Mouse (Mus musculus): Measurements from ENCODE around the gene Xlr5c. TPM values are rescaled to one million over a fixed set of nuclear protein-coding genes. Genes with fewer than 3 reads are reported as not detected.
"Not testable (repeated sequence)": the region's sequence is repeated elsewhere in the genome, so short reads cannot be mapped to it uniquely, and the experiment has no call there.

The Xlr5c gene
- total RNA-seq (2021): not detected
- long read RNA-seq, experiment 1: 0 reads
- long read RNA-seq, experiment 2: 0 reads

DNA sequence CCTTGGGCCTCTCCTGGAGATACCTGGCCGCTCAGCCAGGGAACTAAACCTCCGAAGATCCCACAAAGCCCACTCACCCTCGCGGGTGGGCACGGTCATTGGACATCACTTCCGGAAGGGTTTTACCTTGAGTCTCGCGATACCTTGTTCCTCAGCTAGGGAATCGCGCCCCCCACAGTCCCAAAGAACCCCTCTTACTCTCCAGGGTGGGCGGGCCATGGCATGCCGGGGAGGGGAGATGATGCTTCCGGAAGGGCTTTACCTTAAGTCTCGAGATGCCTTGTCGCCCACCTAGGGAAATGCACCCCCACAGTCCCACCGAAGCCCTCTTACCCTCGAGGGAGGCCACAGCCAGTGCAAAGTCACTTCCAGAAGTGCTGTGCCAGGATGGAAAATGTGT lies at the start of gene Xlr5c, which contains the start of gene Xlr5a:
Xlr5c (minus strand) TSS at position 101 of the 400 bp plus-strand sequence.
Xlr5a (minus strand) TSS at position 101 of the 400 bp plus-strand sequence.
- not testable (repeated sequence) for DNase-seq

DNA sequence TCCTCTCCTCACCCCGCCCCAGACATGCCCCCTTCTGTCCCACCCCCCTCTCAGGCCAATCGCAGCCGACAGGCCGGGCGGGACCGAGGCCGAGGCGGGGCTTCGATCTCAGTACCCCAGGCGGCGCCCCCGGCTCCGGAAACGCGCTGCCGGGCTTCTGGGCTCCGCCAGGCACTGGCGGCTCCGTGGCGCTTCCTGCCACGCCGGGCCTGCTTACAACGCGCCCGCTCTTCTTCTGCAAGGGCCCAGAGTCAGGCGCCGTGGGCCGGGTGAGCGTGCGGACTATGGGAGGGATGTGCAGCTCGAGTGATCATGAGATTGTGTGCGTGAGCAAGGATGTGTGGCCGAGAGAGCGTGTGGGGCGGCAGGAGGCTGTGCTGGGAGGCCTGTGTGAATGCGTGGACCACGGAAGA lies 49.7 kb upstream of the Xlr5c start, which contains the start of gene Zfp275:
Zfp275 (plus strand) TSS at position 139 of the 413 bp plus-strand sequence.
- peak; percentile 75 to 89 for DNase-seq

DNA sequence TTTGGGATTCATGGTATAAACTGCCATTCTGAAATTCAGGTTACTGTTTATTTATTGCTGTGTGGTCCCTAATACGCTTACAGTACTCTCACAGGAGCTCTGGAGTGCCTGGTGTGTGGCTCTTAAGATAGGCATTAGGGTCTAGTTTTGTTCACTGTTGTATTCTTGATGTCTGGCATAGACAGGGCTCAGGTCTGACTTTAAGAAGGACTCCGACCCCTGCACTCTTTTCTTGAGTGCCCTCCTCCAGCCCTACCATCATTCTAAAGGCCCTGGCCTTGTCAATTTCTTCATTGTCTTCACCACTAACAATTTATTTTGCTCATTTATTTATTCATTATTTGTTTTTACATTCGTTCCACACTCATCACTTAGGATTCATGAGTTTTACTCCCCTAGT lies 49.3 kb upstream of the Xlr5c start:
- no peak for DNase-seq

DNA sequence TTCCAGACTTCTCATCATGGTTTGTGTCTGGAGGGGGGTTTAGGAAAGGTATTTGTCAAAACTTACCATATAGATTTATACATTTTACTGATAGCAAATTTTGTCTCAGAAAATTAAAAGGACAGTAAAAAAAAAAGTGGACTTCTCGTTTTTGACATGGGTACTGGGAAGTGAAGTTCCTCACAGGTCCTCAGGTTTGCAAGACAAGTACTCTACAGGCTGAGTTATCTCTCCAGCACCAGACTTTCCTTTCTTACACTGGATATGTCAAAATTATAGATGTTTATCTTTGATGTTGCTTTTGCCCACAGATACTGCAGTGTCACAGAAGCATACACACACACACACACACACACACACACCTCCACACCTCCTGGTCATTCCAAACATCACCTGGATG lies 48.7 kb upstream of the Xlr5c start:
- no peak for DNase-seq

DNA sequence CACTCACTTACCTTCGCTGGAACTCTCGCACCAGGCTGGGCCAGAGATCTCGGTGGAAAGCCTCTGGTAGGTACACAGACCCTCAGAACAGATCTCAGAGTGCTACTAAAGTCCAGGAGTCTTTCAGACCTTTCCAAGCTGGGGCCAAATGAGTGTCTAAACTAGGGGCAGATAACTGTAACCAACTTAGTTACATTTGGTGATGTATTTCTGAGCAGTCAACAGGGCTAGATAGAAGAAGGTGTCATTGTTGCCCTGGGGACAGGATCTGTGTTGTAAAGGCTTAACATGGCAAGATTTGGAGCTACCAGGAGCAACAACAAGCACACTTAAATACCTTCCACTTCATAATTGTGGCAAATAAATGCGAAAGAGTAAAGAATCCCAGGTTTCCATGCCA lies 44.0 kb upstream of the Xlr5c start, which contains the start of gene Gm45015:
Gm45015 (minus strand) TSS at position 101 of the 400 bp plus-strand sequence.
- DNase-seq: no peak

DNA sequence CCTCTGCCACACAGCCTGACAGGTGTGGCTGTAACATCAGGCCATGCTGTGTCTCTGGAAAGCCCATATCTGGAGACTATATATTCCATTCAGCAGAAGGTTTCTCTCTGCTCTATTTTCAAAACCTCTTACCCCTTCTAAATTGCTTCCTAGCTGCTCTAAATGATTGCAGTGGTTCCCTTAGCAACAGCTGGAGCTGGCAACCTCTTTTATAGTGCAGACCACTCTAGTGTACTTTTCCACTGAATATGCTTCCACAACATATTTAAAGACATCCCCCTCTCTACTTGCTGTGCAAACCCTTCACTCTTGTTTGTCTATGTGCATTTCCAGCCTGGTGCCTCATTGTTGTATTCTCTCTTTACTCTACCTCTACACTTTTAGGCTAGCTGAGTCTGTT lies 40.8 kb upstream of the Xlr5c start:
- no peak for DNase-seq

DNA sequence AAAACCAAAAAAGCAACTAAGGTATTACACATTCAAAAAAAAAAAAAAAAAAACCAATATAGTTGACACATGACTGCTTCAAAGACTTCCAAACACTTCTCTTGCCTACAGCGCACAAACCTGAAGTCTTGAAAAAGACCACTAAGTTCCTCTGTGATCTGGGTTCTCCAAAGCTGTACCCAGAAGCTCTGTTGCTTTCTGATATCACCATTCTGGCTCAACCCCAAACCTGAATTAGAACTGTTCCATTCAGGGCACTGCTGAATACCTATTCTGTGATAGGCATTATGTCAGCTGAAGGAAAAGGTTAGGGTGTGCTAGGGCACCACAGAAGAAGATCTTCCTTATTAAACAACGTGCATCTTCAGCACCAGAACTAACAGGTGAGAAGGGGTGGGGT lies 34.4 kb upstream of the Xlr5c start:
- no peak for DNase-seq

DNA sequence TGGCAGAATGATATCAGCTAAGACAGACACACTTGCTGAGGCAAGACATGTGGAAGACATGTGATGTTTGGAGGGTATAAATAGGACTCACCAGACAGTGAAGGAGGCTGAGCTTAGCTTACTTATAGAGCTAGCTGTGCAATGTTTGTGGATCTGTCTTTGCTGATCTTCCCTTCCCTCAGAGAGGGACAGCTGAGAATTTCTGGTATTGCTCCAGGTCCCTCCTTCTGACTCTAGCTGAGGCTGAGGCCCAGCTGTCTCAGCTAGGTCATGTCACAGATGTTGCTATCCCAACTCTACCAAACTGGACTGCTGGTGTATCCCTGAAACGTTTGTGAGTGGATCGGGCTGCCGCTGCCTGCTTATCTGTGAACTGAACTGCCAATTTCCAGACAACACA lies 28.3 kb upstream of the Xlr5c start:
- DNase-seq: no peak

DNA sequence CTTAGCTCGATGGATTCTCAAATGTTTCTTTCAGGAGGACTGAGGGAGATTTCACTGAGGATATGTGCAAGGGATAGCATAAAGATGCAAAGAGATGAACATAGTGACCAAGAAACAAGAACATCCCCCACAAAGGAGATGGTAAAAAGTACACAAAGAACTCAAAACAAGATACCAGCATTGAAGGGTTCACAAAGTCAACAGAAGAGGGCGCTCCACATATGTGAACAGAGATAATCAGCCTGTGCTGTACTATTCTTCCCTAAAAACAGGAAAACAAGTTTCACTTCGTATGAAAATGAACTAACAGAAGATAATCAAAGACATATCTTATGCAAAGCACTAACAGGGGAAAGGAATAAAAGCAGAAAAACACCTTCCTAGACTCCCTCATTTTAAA lies 19.7 kb upstream of the Xlr5c start:
- peak; percentile 12 to 56 for DNase-seq

DNA sequence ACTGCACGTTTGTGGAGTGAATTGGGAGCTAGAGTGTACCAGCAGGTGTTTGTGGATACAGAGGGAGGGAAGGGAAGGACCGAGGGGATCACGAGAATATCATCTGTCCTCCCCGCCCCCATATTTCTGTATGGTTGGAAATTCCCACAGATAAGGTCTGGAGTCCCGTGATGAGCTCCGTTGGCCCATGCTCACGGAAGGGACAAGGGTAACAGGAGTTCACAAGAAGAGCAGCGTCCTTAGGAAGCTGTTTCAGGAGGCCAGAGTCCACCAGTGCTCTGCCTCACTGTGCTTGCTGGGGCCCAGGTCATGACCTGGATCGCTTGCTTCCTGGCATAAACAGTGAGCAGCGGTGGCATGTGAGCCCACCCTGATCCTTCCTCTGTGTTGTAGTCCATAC lies 3.0 kb upstream of the Xlr5c start:
- DNase-seq: not testable (repeated sequence)

DNA sequence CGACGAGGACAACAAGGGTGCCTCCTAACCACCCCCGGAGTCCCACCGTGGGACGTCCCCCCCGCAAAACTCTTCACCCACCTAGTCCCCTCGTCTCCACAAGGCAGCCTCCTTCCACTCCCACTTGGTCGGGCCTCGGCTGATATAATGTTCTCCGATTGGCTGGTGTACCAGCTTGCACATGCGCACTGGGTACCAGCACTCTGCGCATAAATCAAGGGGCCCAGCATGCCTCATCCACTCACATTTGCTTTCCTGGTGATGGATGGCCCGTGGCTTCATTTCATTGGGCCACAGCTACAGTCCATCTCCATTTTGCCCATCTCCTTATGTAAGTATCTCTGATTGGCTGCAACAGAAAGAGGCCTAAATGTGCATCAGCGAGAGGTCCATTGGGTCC lies 27.5 kb downstream of the Xlr5c start, which contains the start of gene Xlr3c:
Xlr3c (minus strand) TSS at position 121 of the 400 bp plus-strand sequence.
- DNase-seq: not testable (repeated sequence)

DNA sequence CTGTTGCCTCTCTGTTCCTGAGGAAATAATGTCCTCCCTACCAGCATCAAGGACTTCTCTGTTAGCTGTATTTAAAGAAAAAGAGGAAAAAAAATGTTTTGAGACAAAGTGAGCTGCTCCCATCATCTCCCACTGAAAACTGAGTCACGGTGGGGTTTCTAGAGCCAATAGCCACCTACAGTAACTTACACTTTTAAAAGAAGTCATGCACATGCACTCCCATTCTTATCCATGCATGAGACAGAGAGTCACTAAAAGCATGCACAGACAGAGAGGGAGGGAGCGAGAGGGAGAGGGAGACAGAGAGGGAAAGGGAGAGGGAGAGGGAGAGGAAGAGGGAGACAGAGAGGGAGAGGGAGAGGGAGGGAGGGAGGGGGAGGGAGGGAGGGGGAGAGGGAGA lies 30.3 kb downstream of the Xlr5c start:
- DNase-seq: not testable (repeated sequence)

DNA sequence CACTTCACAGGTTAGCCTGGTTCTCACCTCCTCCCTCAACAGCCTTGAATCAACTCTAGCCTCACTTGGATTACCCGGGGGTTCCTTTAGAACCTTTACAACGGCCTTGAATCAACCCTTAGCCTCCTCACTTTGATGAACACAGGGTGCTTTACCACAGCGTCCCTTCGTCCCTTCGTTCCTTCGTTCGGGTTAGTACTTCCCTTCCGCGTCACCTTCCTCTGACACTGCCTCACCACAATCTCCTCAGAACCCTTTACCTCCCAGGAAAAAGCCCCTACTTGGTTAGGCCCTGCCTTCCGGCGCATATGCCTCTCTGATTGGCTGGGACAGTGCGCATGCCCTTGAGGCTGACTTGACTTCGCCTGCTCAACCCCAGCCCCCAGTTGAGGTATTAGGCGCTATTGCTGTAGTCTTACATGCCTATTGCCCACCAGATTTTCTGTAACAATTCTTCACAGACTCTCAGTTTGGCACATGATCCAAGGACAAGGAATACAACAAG lies 49.9 kb downstream of the Xlr5c start, which contains the start of gene Xlr4c:
Xlr4c (minus strand) TSS at position 310 of the 505 bp plus-strand sequence.
- DNase-seq: not testable (repeated sequence)

Other genes starting within 250 kb of the Xlr5c start
- gene Pnma3, start 228.2 kb downstream of the Xlr5c start, total RNA-seq (2021): not detected
- 1 to 10 TPM in 1 of 2 experiments, under 1 TPM in 1; 0.45 to 1.9 TPM for gene Xlr4a, start 210.5 kb downstream of the Xlr5c start, total RNA-seq (2021)
- under 1 TPM; 0.47 to 0.62 TPM for gene Xlr3a, start 195.9 kb downstream of the Xlr5c start, total RNA-seq (2021)
- not detected for gene Gm14685, start 175.9 kb downstream of the Xlr5c start, total RNA-seq (2021)
- not detected for gene Xlr5b, start 144.2 kb downstream of the Xlr5c start, total RNA-seq (2021)
- not detected for gene DXBay18, start 143.5 kb downstream of the Xlr5c start, total RNA-seq (2021)
- not detected for gene Spin2d, start 116.0 kb downstream of the Xlr5c start, total RNA-seq (2021)
- 1 to 10 TPM in 1 of 2 experiments, under 1 TPM in 1; 0.75 to 1.2 TPM for gene Xlr3b, start 100.8 kb downstream of the Xlr5c start, total RNA-seq (2021)
- 1 to 10 TPM in 1 of 2 experiments, under 1 TPM in 1; 0.67 to 1.1 TPM for gene Xlr4b, start 78.6 kb downstream of the Xlr5c start, total RNA-seq (2021)
- 1 to 10 TPM; 6.6 to 7.2 TPM for gene F8a, start 64.7 kb downstream of the Xlr5c start, total RNA-seq (2021)
- not detected for gene Xlr4c, start 49.8 kb downstream of the Xlr5c start, total RNA-seq (2021)
- gene Xlr3c, start 27.6 kb downstream of the Xlr5c start, total RNA-seq (2021): not detected
- gene Xlr5a, start within 50 bp of the Xlr5c start, total RNA-seq (2021): not detected
- not detected for gene Gm45015, start 43.9 kb upstream of the Xlr5c start, total RNA-seq (2021)
- 1 to 10 TPM; 5.6 to 6.6 TPM for gene Zfp275, start 49.6 kb upstream of the Xlr5c start, total RNA-seq (2021)
- not detected for gene Gm18336, start 105.8 kb upstream of the Xlr5c start, total RNA-seq (2021)
- not detected for gene Zfp92, start 118.1 kb upstream of the Xlr5c start, total RNA-seq (2021)
- gene Trex2, start 142.4 kb upstream of the Xlr5c start, total RNA-seq (2021): not detected
- 1 to 10 TPM; 6.2 to 9.1 TPM for gene Haus7, start 166.1 kb upstream of the Xlr5c start, total RNA-seq (2021)
- 100 to 1,000 TPM; 174 to 186 TPM for gene Bgn, start 190.6 kb upstream of the Xlr5c start, total RNA-seq (2021)
- under 1 TPM; 0.17 to 0.28 TPM for gene Atp2b3, start 210.1 kb upstream of the Xlr5c start, total RNA-seq (2021)